Mouse (Mus musculus): ENCODE results near the gene Cacna1a.
"Not testable (repeated sequence)": the region's sequence is repeated elsewhere in the genome, so short reads cannot be mapped to it uniquely, and the experiment has no call there.

The Cacna1a gene

DNA sequence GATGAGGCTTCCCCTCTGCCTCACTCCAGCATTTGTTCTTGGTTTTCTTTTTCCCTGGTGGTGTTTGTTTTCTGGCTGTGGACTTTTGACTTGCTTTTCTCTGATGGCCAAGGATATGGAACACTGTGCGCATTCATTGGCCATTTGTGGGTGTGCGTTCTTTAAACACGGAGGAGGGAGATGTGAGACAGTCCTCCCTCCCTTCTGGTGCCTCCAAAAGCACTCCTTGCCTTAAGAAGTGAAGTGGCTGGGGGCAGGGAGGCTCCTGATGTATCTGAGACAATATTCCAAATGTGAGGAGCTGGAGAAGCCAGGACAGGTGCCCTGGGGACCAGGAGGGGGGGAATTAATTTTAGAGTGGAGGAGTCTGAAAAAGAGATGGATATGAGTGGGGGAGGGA, 89.1 kb downstream of the Cacna1a start:
- no peaks in the 10 kb centered on the region for H3K27me3 ChIP-seq (ENCODE audit: control insufficient read depth, insufficient read depth, low read length, poor library complexity, severe bottlenecking)
- H3K36me3 ChIP-seq (ENCODE audit: control insufficient read depth, insufficient read depth, low read length, poor library complexity, severe bottlenecking), result no peaks in the 10 kb centered on the region
- DNase-seq (ENCODE audit: low read depth, low spot score), result no peak

DNA sequence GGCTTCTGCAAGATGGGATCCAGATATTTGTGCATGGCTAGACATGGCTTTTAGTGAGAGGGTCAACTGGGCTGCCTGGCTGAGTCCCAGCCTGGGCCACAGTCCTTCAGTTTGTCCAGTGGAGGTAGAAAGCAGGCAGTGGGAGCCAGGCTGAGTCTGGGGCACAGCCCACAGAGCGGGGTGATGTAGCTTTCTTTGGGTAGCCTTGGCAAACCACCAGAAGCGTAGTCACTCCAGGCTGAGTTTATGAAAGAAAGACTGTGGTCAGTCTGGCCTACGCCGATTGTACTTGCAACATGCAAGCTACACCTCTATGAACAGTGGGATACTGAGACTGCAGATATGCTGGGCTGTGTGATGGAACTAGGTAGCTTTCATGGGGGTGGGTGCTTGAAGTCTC, 94.8 kb downstream of the Cacna1a start:
- Histone ChIP-seq H3K27me3 (ENCODE audit: control insufficient read depth, insufficient read depth, low read length, poor library complexity, severe bottlenecking) (no peaks in the 10 kb centered on the region), H3K36me3 (ENCODE audit: control insufficient read depth, insufficient read depth, low read length, poor library complexity, severe bottlenecking) (no peaks in the 10 kb centered on the region)
- DNase-seq (ENCODE audit: low read depth, low spot score), result no peak

- no peaks in the 10 kb centered on the region for H3K27me3 ChIP-seq (ENCODE audit: control insufficient read depth, insufficient read depth, low read length, poor library complexity, severe bottlenecking)
- DNase-seq (ENCODE audit: low read depth, low spot score), result no peak
- no peaks in the 10 kb centered on the region for H3K36me3 ChIP-seq (ENCODE audit: control insufficient read depth, insufficient read depth, low read length, poor library complexity, severe bottlenecking)
These were observed 97.1 kb downstream of the Cacna1a start for GRCm38 (mm10) chr8:84485366-84485765.

GRCm38 (mm10) chr8:84485864-84486263, 97.6 kb downstream of the Cacna1a start:
- Histone ChIP-seq H3K36me3 (ENCODE audit: control insufficient read depth, insufficient read depth, low read length, poor library complexity, severe bottlenecking) (no peaks in the 10 kb centered on the region), H3K27me3 (ENCODE audit: control insufficient read depth, insufficient read depth, low read length, poor library complexity, severe bottlenecking) (no peaks in the 10 kb centered on the region)
- no peak for DNase-seq (ENCODE audit: low read depth, low spot score)

GRCm38 (mm10) chr8:84489223-84489622, 101.0 kb downstream of the Cacna1a start:
- H3K36me3 ChIP-seq (ENCODE audit: control insufficient read depth, insufficient read depth, low read length, poor library complexity, severe bottlenecking), result no peaks in the 10 kb centered on the region
- no peaks in the 10 kb centered on the region for H3K27me3 ChIP-seq (ENCODE audit: control insufficient read depth, insufficient read depth, low read length, poor library complexity, severe bottlenecking)
- no peak for DNase-seq (ENCODE audit: low read depth, low spot score)

- DNase-seq (ENCODE audit: low read depth, low spot score), result no peak
These were observed 106.4 kb downstream of the Cacna1a start for GRCm38 (mm10) chr8:84494541-84495084.

DNA sequence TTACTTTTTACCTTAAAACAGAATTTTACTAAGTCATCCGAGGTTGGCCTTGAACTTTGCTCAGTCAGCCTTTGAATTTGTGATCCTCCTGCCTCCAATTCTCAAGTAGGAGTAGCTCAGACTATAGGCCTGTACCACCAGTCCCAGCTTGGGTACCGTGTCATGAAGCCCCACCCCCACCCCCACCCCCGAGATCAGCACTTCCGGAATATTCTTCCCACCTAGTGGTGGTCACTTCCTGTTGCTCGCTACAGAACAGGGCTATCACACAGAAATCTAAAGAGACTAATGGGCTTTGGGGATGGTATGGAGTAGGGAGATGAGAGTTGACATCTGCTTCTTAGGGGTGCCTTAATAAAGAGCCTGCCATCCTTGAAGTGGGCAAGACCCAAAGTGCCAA, 112.9 kb downstream of the Cacna1a start:
- no peak for DNase-seq (ENCODE audit: low read depth, low spot score)
- no peaks in the 10 kb centered on the region for H3K27me3 ChIP-seq (ENCODE audit: control insufficient read depth, insufficient read depth, low read length, poor library complexity, severe bottlenecking)
- H3K36me3 ChIP-seq (ENCODE audit: control insufficient read depth, insufficient read depth, low read length, poor library complexity, severe bottlenecking), result no peaks in the 10 kb centered on the region

More at GRCm38 (mm10) chr8:84494541-84495084, 106.4 kb downstream of the Cacna1a start:
- Histone ChIP-seq H3K36me3 (ENCODE audit: control insufficient read depth, insufficient read depth, low read length, poor library complexity, severe bottlenecking) (no peaks in the 10 kb centered on the region), H3K27me3 (ENCODE audit: control insufficient read depth, insufficient read depth, low read length, poor library complexity, severe bottlenecking) (no peaks in the 10 kb centered on the region)

DNA sequence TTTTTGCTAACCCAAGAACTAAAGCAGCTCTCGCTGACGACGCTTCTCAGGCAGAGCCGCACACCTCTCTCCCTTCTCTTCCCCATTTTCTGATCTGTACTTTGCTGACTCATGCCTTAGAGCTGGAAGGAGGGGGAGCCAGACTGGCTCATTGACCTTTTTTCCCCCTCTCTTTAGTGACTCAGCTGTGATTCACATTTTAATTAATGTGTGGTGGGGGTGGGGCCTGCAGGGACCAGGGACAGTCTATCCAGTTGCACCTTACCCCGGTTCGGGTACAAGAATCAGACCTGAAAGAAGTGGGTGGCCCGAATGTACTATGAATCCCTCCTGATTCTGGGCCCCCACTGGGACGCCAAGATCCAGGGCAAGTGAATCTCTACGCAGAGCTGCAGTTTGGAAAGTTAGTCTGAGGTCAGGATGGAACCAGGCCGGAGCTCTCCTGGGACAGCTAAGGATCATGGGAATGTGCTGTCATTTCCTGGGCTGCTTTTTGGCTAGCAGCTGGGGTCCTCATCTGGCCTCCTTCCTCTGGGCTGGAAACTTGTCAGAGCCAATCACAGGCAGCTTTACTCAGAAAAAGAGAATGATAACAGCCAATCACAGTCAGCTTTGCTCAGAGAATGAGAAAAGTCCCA, 113.5 kb downstream of the Cacna1a start:
- no peaks in the 10 kb centered on the region for H3K27me3 ChIP-seq (ENCODE audit: control insufficient read depth, insufficient read depth, low read length, poor library complexity, severe bottlenecking)
- no peak for DNase-seq (ENCODE audit: low read depth, low spot score)
- H3K36me3 ChIP-seq (ENCODE audit: control insufficient read depth, insufficient read depth, low read length, poor library complexity, severe bottlenecking), result no peaks in the 10 kb centered on the region

GRCm38 (mm10) chr8:84502638-84503037, 114.4 kb downstream of the Cacna1a start:
- Histone ChIP-seq H3K27me3 (ENCODE audit: control insufficient read depth, insufficient read depth, low read length, poor library complexity, severe bottlenecking) (no peaks in the 10 kb centered on the region), H3K36me3 (ENCODE audit: control insufficient read depth, insufficient read depth, low read length, poor library complexity, severe bottlenecking) (no peaks in the 10 kb centered on the region)
- no peak for DNase-seq (ENCODE audit: low read depth, low spot score)

DNA sequence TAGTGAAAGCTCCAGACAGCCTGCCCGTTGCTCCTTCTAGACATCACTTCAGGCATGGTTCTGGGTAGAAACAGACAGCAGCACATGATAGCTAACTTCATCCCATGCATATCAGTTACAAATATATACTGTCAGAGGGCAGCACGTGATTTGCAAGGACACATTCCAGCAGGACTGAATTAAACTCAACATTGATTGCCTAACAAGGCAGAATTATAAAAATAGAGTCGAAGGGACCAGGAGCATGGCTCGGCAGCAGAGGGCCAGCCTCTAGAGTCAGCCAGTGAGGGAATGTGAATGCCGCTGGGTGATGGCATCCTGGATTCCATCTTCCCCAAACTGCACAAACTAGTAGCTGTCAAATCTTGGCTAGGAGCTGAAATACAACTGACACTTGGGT, 119.0 kb downstream of the Cacna1a start:
- no peaks in the 10 kb centered on the region for H3K36me3 ChIP-seq (ENCODE audit: control insufficient read depth, insufficient read depth, low read length, poor library complexity, severe bottlenecking)
- DNase-seq (ENCODE audit: low read depth, low spot score), result no peak
- H3K27me3 ChIP-seq (ENCODE audit: control insufficient read depth, insufficient read depth, low read length, poor library complexity, severe bottlenecking), result no peaks in the 10 kb centered on the region

DNA sequence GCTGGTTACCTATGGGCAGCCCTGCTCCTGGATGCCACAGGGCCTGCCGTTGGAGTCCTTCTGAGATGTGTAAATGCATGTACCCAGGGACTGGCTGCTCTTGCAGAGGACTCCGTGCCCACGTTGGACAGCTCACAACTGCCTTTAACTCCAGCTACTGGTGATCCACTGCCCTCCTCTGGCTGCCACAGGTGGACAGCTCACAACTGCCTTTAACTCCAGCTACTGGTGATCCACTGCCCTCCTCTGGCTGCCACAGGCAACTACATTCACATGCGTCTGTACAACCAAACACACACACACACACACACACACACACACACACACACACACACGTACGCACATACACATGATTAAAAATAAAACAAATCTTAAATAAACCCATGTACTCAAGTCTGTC, 121.5 kb downstream of the Cacna1a start:
- not testable (repeated sequence) for H3K27me3 ChIP-seq (ENCODE audit: control insufficient read depth, insufficient read depth, low read length, poor library complexity, severe bottlenecking); H3K36me3 ChIP-seq (ENCODE audit: control insufficient read depth, insufficient read depth, low read length, poor library complexity, severe bottlenecking)

GRCm38 (mm10) chr8:84511621-84512020, 123.4 kb downstream of the Cacna1a start:
- no peak for DNase-seq (ENCODE audit: low read depth, low spot score)
- Histone ChIP-seq H3K27me3 (ENCODE audit: control insufficient read depth, insufficient read depth, low read length, poor library complexity, severe bottlenecking) (no peaks in the 10 kb centered on the region), H3K36me3 (ENCODE audit: control insufficient read depth, insufficient read depth, low read length, poor library complexity, severe bottlenecking) (no peaks in the 10 kb centered on the region)

More for the DNA sequence above, 121.5 kb downstream of the Cacna1a start:
- not testable (repeated sequence) for DNase-seq (ENCODE audit: low read depth, low spot score)

DNA sequence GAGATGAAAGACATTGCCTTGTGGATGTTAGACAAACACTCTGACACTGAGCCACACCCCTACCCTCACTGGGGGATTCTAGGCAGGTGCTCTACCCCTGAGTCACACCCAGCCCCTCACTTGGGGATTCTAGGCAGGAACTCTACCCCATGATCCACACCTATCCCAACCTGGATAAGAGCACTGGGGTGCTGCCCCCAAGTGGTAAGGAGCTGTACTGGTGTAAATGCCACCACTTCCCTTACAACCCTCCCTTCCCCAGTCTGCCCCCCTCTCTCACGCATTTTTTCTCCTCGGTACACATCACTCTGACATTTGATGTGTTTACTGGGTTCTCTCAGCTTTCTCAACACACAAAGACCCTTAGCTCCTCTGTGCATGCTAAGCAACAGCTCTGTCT, 125.5 kb downstream of the Cacna1a start:
- DNase-seq (ENCODE audit: low read depth, low spot score), result peak; percentile 5
- Histone ChIP-seq H3K36me3 (ENCODE audit: control insufficient read depth, insufficient read depth, low read length, poor library complexity, severe bottlenecking) (no peaks in the 10 kb centered on the region), H3K27me3 (ENCODE audit: control insufficient read depth, insufficient read depth, low read length, poor library complexity, severe bottlenecking) (no peaks in the 10 kb centered on the region)

DNA sequence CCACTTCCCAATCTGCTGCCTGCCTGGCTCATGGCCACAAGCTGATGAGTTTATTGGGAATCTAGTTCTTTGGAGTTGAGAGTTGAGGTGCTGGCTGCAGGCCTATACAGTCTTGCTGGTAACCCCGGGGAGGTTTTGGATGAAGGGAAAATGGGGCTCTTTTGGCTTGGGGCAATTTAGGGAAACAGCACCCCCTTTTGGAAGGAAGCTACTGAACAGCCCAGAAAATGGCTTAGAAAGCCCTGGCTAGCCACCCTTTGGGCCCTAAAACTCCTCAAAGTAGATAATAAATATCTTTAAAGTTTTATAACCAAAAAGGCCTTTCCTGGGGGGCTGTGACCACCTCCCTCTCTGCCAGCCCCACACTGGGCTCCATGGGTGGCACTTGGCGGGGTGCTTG, 129.9 kb downstream of the Cacna1a start:
- DNase-seq (ENCODE audit: low read depth, low spot score), result no peak
- Histone ChIP-seq H3K27me3 (ENCODE audit: control insufficient read depth, insufficient read depth, low read length, poor library complexity, severe bottlenecking) (no peaks in the 10 kb centered on the region), H3K36me3 (ENCODE audit: control insufficient read depth, insufficient read depth, low read length, poor library complexity, severe bottlenecking) (no peaks in the 10 kb centered on the region)

DNA sequence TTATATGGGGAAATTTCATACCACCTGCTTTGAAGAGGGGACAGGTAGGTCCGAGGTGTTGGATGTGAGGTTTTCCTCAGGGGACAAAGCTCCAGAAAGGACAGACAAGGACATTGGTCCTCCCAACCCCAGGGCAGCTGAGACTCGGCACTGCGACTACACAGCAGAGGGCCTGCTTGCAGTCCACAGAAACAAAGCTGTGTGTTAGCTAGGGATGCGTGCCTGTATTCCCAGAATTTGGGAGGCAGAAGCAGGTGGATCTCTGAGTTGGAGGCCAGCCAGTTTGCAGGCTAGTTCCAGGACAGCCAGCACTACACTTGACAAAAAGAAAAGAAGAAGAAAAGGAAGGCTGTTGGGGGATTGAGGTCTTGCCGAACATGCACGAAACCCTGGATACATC, 130.5 kb downstream of the Cacna1a start:
- H3K27me3 ChIP-seq (ENCODE audit: control insufficient read depth, insufficient read depth, low read length, poor library complexity, severe bottlenecking), result no peaks in the 10 kb centered on the region
- DNase-seq (ENCODE audit: low read depth, low spot score), result no peak
- H3K36me3 ChIP-seq (ENCODE audit: control insufficient read depth, insufficient read depth, low read length, poor library complexity, severe bottlenecking), result no peaks in the 10 kb centered on the region
